Comparison of ENCODE assay signal across 27 mouse cellular contexts in genomic region chr8:115565768-115566167, GRCm38 (mm10).
"Had no signal": no experiment of that assay in that cellular context is flagged by ENCODE, and none has a peak within 500 bp of the region (broad histone marks: within the 10 kb centered on the region; RNA-seq: fewer than 3 reads in every experiment).

No protein-coding gene starts in this region.

- H3K4me2 ChIP-seq: heart, embryonic 11.5 days; heart, embryonic 13.5 days; heart, embryonic 15.5 days; hindbrain, embryonic 13.5 days; hindbrain, embryonic 15.5 days; intestine, embryonic 15.5 days; kidney, embryonic 15.5 days; limb, embryonic 12.5 days; liver, embryonic 11.5 days; liver, embryonic 13.5 days had no signal

- H3K4me1 ChIP-seq: hindbrain, embryonic 13.5 days; hindbrain, embryonic 15.5 days; kidney, embryonic 15.5 days; limb, embryonic 12.5 days had no signal

- H3K9ac ChIP-seq: heart, embryonic 13.5 days; heart, embryonic 15.5 days; hindbrain, embryonic 13.5 days; hindbrain, embryonic 15.5 days; intestine, embryonic 15.5 days; kidney, embryonic 15.5 days; limb, embryonic 12.5 days; liver, embryonic 13.5 days had no signal

- DNase-seq: gastrocnemius, adult 2 months; gastrocnemius, postnatal 10 days; gastrocnemius, postnatal 25 days; heart, adult 2 months; heart, postnatal 14 days; heart, postnatal 36 days; kidney, adult 11 months; kidney, adult 2 months; kidney, adult 9 months; kidney, postnatal 14 days; kidney, postnatal 36 days; layer of hippocampus, adult 9-11 months; layer of hippocampus, postnatal 36 days; left cerebral cortex, postnatal 4 days; liver; liver, embryonic 13.5 days had no signal

- H3K9me3 ChIP-seq: heart, embryonic 13.5 days; heart, embryonic 15.5 days; hindbrain, embryonic 13.5 days; hindbrain, embryonic 15.5 days; intestine, embryonic 15.5 days; kidney, embryonic 15.5 days; limb, embryonic 12.5 days; liver, embryonic 13.5 days had no signal

- H3K36me3 ChIP-seq: heart, embryonic 13.5 days; heart, embryonic 15.5 days; hindbrain, embryonic 13.5 days; hindbrain, embryonic 15.5 days; intestine, embryonic 15.5 days; kidney, embryonic 15.5 days; limb, embryonic 12.5 days; liver, embryonic 13.5 days had no signal

- H3K27me3 ChIP-seq: heart, embryonic 13.5 days; heart, embryonic 15.5 days; hindbrain, embryonic 13.5 days; hindbrain, embryonic 15.5 days; intestine, embryonic 15.5 days; kidney, embryonic 15.5 days; limb, embryonic 12.5 days; liver, embryonic 13.5 days had no signal

- H3K27ac ChIP-seq: gastrocnemius, adult 2 months; heart, adult 2 months; heart, embryonic 13.5 days; heart, embryonic 15.5 days; hindbrain, embryonic 13.5 days; hindbrain, embryonic 15.5 days; hindbrain, postnatal 0 days; intestine, embryonic 15.5 days; kidney, embryonic 15.5 days; kidney, postnatal 0 days; limb, embryonic 12.5 days; liver, embryonic 13.5 days had no signal

- ATAC-seq: hindbrain, postnatal 0 days; intestine, embryonic 15.5 days had no signal

- H3K4me3 ChIP-seq: gastrocnemius, adult 2 months; heart, adult 2 months; heart, embryonic 13.5 days; heart, embryonic 15.5 days; hindbrain, embryonic 13.5 days; hindbrain, embryonic 15.5 days; intestine, embryonic 15.5 days; kidney, embryonic 15.5 days; limb, embryonic 12.5 days; liver, embryonic 13.5 days had no signal
